Mouse (Mus musculus): ENCODE measurements at regions not wholly inside any gene's neighbourhood (a gene's known extent, or its start where the extent isn't known, plus 50 kb on each side); places are given as distances from the start of the nearest gene placed in this dataset.
A peak's percentile ranks its signal among the peaks of the same experiment; 100 is the strongest.
"Not testable (repeated sequence)": the region's sequence is repeated elsewhere in the genome, so short reads cannot be mapped to it uniquely, and the experiment has no call there.

- not testable (repeated sequence) for DNase-seq (ENCODE audit: low read depth, low spot score)
Measured at GRCm38 (mm10) chr13:52144066-52144465, 297.6 kb downstream of the Gadd45g start.

- no peak for DNase-seq (ENCODE audit: low read depth, low spot score)
Measured at GRCm38 (mm10) chr13:52145926-52146325, 299.4 kb downstream of the Gadd45g start.

- DNase-seq (ENCODE audit: low read depth, low spot score) = no peak
Measured at GRCm38 (mm10) chr13:52150281-52150680, 303.8 kb downstream of the Gadd45g start.

- DNase-seq (ENCODE audit: low read depth, low spot score) = no peak
Measured at GRCm38 (mm10) chr13:52151777-52152176, 305.3 kb downstream of the Gadd45g start.

GRCm38 (mm10) chr13:52152221-52152620, 305.7 kb downstream of the Gadd45g start:
- no peak for DNase-seq (ENCODE audit: low read depth, low spot score)

- DNase-seq (ENCODE audit: low read depth, low spot score) = no peak
Measured at GRCm38 (mm10) chr13:52153030-52153429, 306.6 kb downstream of the Gadd45g start.

- DNase-seq (ENCODE audit: low read depth, low spot score) = no peak
Measured at GRCm38 (mm10) chr13:52153576-52153975, 307.1 kb downstream of the Gadd45g start.

- DNase-seq (ENCODE audit: low read depth, low spot score) = no peak
Measured at GRCm38 (mm10) chr13:52154111-52154843, 307.8 kb downstream of the Gadd45g start.

GRCm38 (mm10) chr13:52154844-52155587, 308.5 kb downstream of the Gadd45g start:
- peak; percentile 22 for DNase-seq (ENCODE audit: low read depth, low spot score)

GRCm38 (mm10) chr13:52155588-52156086, 309.2 kb downstream of the Gadd45g start:
- DNase-seq (ENCODE audit: low read depth, low spot score) = no peak

- no peak for DNase-seq (ENCODE audit: low read depth, low spot score)
Measured at GRCm38 (mm10) chr13:52162676-52163075, 316.2 kb downstream of the Gadd45g start.

GRCm38 (mm10) chr13:52165531-52165930, 319.1 kb downstream of the Gadd45g start:
- DNase-seq (ENCODE audit: low read depth, low spot score) = no peak

- no peak for DNase-seq (ENCODE audit: low read depth, low spot score)
Measured at GRCm38 (mm10) chr13:52167968-52168367, 321.5 kb downstream of the Gadd45g start.

- DNase-seq (ENCODE audit: low read depth, low spot score) = no peak
Measured at GRCm38 (mm10) chr13:52172706-52173346, 326.3 kb downstream of the Gadd45g start.

- DNase-seq (ENCODE audit: low read depth, low spot score) = no peak
Measured at GRCm38 (mm10) chr13:52175665-52176064, 329.2 kb downstream of the Gadd45g start.

GRCm38 (mm10) chr13:52179977-52180376, 333.5 kb downstream of the Gadd45g start:
- no peak for DNase-seq (ENCODE audit: low read depth, low spot score)

GRCm38 (mm10) chr13:52183635-52184034, 337.2 kb downstream of the Gadd45g start:
- DNase-seq (ENCODE audit: low read depth, low spot score) = no peak

- DNase-seq (ENCODE audit: low read depth, low spot score) = no peak
Measured at GRCm38 (mm10) chr13:52185574-52185973, 339.1 kb downstream of the Gadd45g start.

- no peak for DNase-seq (ENCODE audit: low read depth, low spot score)
Measured at GRCm38 (mm10) chr13:52187841-52188604, 341.5 kb downstream of the Gadd45g start.

- peak; percentile 16 for DNase-seq (ENCODE audit: low read depth, low spot score)
Measured at GRCm38 (mm10) chr13:52188605-52189003, 342.1 kb downstream of the Gadd45g start.

GRCm38 (mm10) chr13:52189382-52189923, 341.6 kb downstream of the Diras2 start:
- DNase-seq (ENCODE audit: low read depth, low spot score) = no peak

Data from embryo, embryonic 11.5 days (tissue).